Comparison of ENCODE assay signal across 13 mouse cellular contexts in the genomic region with DNA sequence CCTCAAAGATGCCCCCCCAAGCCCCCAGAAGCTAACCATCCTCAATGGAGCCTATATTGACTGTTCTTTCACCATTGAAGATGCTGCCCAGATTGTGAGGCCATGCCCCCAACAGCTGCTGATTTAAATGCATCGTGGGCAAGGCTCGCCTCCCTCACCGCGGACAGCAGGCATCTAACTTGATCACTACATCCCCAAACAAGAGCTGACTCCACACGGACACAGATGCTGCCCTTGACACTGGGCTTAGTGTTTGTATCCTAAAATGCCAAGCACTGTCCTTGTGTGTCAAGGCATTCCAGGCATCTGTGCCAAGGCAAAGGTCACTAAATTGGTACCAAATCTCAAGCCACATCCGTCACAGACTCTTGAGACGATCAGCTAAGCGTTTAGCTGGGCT. TPM values are rescaled to one million over a fixed set of nuclear protein-coding genes. Genes with fewer than 3 reads are reported as not detected.
DNase-seq lines count a peak whose midpoint lies in the region.
"Had no signal": no experiment of that assay in that cellular context is flagged by ENCODE, and none has a peak within 500 bp of the region (broad histone marks: within the 10 kb centered on the region; RNA-seq: fewer than 3 reads in every experiment).

No protein-coding gene starts in this region.

- DNase-seq in adrenal gland, adult 2 months: peak; percentile 58
- DNase-seq in adrenal gland, postnatal 25 days: no peak
- DNase-seq in adrenal gland, postnatal 14 days: peak; percentile 15
- no peak for DNase-seq in adrenal gland, postnatal 10 days
- DNase-seq in adrenal gland, postnatal 36 days: peak; percentile 31 to 38
- no peak for DNase-seq in left cerebral cortex, adult 18-20 months (ENCODE audit: low spot score in 2 of 2)
- DNase-seq: cerebellum, adult 11 months; cerebellum, adult 18-20 months; cerebellum, adult 8-10 months; cerebellum, adult 9-11 months; cerebellum, postnatal 14 days; cerebellum, postnatal 36 days; embryo, embryonic 11 days had no signal

RNA-seq across cellular contexts. Expression of a gene that starts 29.3 kb away (rescaled TPM):
- total RNA-seq in adrenal gland, adult 2 months (2021): 10 to 100 TPM; 14.3 to 21.2 TPM
- polyA plus RNA-seq in adrenal gland, adult 2 months (2012; rRNA removed): 3.2 and 3.7 TPM in 2 replicates
- 22.0 and 25.1 TPM in 2 replicates for total RNA-seq in adrenal gland, postnatal 25 days (2021)
- total RNA-seq in adrenal gland, postnatal 14 days (2021): 13.0 and 18.7 TPM in 2 replicates
- total RNA-seq in adrenal gland, postnatal 10 days (2021): 10 to 100 TPM; 13.2 to 15.8 TPM
- total RNA-seq in adrenal gland, postnatal 36 days (2021): 10 to 100 TPM; 17.1 to 26.3 TPM
- 100 to 1,000 TPM; 217 to 223 TPM for total RNA-seq in left cerebral cortex, adult 18-20 months (2021)

Comparison
In these comparisons a context has a peak if more than half of its experiments do, and no peak if none do; other contexts are left out.
1. DNase-seq: peak in adrenal gland, adult 2 months (single experiment), adrenal gland, postnatal 14 days (single experiment) and adrenal gland, postnatal 36 days (2 of 2); none in adrenal gland, postnatal 25 days (single experiment), adrenal gland, postnatal 10 days (single experiment) and left cerebral cortex, adult 18-20 months (0 of 2).